Mouse (Mus musculus) small intestine, adult 2 months (tissue): ENCODE data around the gene Clpsl2.

ENCODE experiments used
- CTCF ChIP-seq: fragments of 200-500 bp; IDR thresholded peaks from 2 replicates; pipeline ENCODE4 v1.5.1; 2012; ENCODE audit warnings: low read depth, mild to moderate bottlenecking, control low read depth, inconsistent platforms, low read length, moderate library complexity, mixed read lengths; ENCODE audit not compliant: insufficient replicate concordance, insufficient read length; ENCODE audit errors: extremely low read depth
- POLR2A ChIP-seq: fragments of 200-500 bp; IDR thresholded peaks from 2 replicates; pipeline ENCODE4 v1.6.1; 2012; ENCODE audit warnings: low read depth, mild to moderate bottlenecking, control low read depth, inconsistent platforms, low read length, moderate library complexity

GRCm38 (mm10) chr17:28531946-28532345 lies 17.3 kb upstream of the Clpsl2 start:
- TF ChIP-seq CTCF: no peak
- no peak for TF ChIP-seq POLR2A
